Mouse (Mus musculus): ENCODE measurements around the gene Hspbap1.

Gene Hspbap1

DNA sequence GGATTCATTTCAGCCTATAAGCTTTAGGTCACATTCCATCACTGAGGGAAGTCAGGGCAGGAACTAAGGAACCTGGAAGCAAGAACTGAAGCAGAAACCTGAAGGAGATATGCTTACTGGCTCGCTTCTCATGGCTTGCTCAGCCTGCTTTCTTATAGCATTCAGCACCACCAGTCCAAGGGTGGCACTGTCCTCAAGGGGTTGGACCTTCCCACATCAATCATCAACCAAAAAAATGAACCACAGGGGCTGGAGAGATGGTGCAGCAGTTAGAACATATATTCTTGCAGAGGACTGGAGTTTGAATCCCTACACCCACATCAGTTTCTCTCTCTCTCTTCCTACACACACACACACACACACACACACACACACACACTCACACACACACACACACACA lies 5.2 kb upstream of the Hspbap1 start:
- DNase-seq: no peak

DNA sequence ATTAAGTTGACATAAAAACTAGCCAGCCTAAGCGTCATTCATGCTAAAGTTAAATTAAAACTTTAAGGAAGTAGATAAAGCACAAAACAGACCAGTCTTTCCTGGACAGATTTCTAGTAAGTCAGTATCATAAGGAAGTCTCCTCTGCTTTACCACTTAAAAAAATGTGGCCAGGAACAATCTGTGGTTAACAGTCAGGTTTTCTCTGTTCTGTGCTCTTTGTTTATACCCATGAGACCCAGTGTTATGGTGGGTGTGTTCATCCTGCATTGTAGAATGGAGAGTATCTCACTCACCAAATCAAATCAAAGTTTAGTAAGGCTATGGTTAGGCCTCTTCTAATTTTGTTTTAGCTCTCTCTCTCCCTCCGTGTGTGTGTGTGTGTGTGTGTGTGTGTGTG lies 4.7 kb upstream of the Hspbap1 start:
- no peak for DNase-seq

DNA sequence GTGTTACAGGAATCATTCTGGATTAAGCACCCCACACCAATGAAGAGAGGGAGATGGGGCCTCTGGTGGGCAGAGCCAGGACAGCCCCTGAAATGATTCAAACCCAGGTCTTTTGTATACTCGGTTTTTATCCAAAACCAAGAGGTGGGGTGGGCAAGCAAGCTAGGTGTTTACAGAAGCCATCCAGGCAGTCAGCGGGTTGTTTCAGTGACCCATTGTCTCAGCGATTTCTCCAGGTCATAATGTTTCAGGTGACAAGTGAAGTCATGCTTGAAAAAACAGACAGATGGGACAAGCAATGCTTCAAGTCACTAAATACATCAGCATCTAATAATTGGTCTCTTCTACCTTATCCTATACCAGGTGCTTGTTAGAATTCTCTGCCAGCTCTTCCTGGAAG lies 3.8 kb upstream of the Hspbap1 start:
- DNase-seq: no peak

DNA sequence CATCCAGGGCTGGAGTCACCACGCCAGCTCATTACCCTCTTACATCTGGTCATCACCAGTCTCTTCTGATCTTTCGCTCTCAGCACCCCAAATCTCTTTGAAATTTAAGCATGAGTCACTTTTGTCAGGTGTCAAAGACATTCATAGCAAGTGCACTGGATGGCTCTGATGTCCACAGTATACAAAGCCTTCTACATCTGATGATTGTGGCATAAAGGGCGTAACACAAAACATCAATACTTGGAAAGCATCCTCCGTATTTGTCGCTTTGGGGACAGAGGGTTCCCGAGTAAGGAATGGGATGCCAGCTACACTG lies 1.7 kb upstream of the Hspbap1 start:
- DNase-seq: peak in 1 of 2 experiments; percentile 32

DNA sequence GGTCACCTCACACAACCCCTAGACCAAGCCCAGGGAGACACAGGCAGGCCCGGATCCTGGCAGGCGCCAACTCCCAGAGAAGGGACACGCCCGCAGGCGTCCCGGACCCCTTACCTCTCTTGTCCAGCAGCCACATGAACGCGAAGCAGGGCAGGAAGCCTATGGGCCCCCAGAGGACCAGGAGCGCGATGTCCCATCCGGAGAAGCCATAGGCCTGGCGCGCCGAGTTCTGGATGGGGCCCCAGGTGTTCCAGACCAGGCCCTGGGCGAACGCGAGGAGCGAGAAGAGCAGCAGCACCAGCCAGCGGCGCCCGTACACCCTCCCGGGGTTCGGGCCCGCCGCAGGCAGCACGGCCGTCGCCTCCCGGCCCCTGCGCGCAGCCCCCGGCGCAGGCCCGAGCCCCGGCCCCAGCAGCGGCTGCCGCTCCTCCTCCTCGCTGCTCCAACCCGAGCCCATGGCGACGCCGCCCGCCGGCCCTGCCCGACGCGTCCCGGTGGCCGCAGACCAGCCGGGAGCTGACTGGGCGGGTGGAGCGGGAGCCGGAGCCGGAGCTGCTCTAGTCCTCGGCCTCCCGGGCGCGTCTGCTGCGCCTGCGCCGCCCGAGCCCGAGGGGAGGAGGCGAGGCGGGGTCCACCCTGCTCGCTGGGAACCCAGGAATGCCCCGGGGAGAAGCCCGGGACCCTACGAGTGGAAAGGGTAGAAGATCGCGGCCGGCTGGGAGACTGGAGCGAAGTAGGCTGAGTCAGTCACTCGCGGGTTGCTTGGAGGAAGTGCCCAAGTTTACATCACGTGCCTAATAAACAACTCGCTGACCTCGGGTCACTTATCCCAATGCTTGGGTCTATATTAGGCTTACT lies 1.2 kb upstream of the Hspbap1 start, which contains the start of gene Dirc2:
TSS of gene Dirc2 (minus strand) at position 572 of the 858 bp plus-strand sequence.
- DNase-seq: peak; percentile 84 to 86

DNA sequence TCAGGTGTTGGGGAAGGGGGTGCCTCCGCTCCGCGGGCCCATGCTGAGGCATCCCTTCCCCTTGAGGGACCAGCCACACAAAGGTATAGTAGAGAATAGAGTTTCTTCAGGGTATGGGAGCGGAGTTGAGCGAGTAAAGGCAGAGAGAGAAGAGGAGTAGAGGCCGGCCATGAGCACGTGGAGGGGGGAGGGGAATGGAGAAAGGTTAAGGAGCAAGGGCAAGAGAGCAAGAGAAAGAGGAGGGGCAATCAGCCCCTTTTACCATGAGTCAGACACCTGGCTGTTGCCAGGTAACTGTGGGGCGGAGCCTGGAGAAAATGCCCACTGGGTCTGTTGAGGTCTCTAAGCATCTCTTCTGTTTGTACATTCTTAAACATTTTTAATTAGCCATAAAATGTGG lies 966 bp downstream of the Hspbap1 start:
- peak in 1 of 2 experiments; percentile 10 for DNase-seq

DNA sequence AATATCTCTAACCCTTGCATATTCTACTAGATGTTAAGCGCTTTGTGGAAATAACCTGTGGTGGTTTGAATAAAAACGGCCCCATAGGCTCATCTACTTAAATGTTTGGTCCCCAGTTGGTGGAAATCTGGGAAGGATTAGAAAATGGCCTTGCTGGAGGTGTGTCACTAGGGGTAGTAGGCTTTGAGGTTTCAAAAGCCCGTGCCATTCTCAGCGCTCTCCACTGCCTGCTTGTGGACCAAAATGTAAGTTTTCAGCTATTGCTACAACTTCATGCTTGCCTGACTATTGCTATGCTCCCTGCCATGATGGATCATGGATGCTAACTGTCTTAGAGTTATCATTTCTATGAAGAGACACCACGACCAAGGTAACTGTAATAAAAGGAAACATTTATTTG lies 1.4 kb downstream of the Hspbap1 start:
- no peak for DNase-seq

DNA sequence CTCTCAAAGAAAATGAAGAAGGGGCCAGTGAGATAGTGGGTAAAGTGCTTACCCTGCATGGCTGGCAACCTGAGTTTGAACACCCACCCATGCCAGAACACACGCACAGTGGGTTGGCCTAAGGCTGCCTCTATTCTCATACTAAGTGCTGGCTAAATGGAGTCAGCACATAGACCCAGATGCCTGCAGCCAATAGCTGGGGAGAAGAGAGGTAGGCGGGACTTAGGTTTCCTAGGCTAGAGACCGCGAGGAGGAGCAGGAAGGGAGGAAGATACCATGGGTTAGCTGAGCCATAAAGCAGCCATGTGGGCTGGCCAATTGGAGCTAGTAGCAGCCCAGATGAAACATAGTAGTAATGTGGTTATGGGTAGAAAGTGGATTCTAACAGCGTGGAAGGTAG lies 2.4 kb downstream of the Hspbap1 start:
- DNase-seq: no peak

DNA sequence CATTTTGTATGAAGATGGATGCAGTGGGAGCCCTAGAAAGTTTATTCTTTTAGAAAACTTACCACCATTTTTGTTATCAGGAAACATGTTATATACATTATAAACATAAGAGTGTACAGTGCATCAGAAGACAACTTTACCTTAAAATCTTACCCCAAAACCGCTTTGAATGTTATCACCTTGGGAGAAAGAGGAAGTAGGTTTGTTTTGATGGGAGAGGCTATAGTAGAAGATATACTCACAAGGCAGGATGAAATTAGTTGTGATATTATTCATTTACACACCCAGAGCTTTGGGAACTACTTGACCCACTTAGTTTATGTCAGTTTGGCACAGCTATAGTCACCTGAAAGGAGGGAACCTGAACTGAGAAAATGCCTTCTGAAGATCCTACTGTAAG lies 5.7 kb downstream of the Hspbap1 start:
- DNase-seq: no peak

DNA sequence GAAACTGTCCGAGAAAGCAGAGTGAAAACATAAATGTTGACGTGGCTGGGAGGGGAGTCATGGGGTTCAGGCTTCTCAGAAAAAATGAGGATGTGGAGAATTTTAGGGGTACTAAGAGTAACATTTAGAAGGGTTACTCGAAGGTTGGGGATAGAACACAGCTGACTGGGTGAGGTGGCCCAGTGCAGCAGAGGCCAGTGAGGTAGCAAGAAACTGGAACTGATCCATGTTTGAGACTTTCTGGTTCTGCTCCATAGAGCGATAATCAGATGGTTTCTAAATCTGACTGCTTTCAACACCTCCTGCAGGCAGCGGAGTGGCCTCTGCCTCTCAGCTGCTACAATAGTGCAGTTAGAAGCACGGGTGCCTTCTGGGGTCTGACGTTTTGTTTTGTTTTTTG lies 6.6 kb downstream of the Hspbap1 start:
- no peak for DNase-seq

DNA sequence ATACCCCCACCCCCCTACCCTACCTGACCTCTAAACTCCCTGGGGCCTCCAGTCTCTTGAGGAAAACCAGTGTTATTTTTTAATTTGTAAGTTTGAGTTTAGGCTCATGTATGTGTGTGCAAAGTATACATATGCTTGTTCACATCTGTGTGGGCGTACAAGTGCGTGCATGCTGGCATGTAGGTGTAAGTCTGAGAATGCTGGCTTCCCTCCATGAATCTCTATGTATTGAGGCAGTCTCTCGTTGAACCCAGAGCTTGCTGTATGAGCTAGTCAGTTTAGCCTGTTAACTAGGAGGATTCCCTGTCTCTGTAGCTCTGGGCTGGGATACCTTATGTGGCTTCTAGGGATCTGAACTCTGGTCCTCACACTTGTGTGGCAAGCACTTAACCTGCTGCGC lies 7.6 kb downstream of the Hspbap1 start:
- no peak for DNase-seq

DNA sequence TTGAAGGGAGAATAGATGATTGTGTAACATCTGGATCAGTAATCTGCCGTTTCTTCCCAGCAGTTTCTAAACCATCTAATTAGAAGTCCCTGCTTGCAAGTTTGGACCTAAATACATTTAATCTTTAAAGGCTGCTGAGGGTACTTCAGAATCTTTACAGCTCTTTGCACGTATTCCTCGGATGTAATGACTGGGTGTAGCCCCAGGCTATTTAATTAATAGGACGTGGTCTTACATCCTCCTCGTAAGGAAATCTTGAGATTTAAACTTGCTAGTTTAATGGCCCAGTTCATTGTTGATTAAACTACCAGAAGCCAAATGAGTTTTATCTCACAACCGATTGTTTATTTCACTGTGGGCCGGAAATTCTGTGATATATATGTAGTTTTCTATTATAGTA lies 9.5 kb downstream of the Hspbap1 start:
- DNase-seq: no peak

DNA sequence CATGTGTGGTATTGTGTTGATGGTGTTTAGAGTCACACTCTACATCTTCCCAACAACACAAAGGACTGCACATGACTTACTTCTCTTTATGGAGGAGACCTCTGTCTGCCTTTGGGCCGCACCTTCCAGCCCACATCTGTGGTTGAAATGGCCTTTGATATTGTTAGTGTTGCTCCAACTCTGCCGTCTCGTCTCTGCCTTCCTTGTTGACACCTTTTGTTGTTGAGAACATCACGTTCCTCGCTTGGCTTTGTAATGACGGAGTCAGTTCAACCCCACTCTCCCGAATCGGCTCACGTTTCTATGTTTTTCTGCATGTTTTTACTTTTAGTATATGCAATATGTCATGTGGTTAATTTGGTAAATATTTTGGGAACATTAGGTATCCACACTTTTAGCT lies 10.9 kb downstream of the Hspbap1 start:
- no peak for DNase-seq

DNA sequence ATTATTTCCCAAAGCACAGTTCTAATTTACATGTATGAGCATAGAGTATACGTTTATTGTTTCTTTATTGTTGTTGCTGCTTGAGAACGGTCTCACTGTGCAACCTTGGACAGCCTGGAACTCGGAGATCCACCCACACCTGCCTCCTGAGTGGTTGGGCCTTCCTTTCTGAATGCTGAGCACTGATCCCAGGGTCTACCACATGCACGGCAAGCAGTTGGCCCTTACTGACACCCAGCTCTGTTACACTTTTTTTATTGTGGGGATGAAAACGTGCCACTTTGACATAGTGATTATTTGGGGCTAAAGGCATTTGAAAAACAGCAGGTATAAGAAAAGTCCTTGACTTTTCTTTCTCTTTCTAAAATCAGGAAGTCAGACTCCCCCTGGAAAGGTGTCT lies 11.5 kb downstream of the Hspbap1 start:
- DNase-seq: no peak

DNA sequence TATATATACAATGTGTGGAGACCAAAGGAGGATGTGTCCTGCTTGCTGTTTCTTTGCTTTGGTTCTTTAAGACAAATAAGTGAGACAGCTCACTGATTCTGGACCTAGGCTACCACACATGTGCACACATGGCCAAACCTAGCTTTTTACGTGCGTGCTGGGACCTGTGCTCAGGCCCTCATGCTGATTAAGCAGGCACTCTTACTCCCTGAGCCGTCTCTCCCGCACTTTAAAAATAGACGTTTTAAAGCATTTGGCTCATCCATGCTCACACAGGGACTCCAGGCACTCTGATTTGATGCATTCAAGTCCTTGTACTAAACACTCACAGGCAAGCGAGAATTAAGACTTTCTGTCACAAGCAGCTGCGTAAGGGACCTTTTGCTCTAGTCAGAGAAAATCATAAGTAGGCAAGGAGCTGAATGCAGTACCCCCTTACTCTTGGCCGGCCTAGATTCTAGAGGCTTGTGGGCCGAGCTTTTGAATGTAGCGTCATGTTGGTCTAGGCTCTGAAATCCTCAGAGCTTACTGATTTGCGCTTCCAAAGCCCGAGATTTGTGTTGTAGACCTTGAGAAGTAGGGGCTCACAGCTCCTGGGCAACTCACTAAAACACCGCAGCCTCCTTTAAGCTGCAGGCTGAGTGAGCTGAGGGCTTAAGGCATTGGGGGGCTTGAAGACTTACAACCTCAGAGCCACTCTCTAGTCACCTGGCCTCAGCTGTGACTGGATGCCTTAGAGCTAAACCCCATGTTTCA lies 12.5 kb downstream of the Hspbap1 start:
- no peak for DNase-seq

DNA sequence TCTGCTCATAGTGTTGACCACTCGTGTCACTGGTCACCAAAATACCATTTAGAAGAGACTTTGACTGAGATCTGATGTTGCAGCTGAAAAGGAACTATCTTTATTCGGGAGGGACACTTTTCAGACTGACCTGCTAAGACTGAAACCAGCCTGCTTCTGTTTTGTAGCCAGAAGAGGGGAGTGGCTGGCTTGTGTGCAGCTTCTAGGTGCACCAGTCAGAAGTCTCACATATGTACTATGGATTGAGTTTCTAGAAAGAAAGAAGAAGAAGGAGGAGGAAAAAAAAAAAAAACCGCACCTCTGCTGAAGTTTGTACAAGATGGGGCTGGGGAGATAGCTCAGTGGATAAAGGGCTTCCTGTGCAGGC lies 13.0 kb downstream of the Hspbap1 start:
- DNase-seq: no peak

DNA sequence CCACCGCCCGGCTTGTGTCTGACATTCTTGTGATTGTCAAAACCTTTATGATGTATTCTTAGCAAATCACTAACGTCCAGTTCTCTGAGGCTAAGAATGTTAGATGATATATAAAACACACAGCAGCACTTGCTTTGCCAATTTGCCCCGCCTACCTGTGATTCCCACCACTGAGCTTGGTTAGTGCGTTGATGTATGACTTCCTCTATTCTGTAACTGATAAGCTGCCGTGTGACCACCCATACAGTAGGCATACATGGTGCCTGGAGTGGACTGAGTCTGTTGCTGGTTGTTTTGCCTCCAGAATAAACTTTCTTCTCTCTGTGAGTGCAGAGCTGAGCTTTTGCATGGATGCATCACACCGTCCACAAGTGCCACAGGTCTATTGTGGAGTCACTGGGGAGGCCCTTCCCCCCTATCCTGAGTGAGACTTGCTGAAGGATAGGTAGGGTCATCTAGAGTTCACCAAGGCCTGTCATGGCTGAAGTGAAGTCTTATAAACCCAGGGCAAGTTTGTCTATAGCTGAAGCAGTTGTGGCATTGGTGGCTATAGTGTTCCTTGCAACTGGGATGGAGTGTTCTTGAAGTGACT lies 14.1 kb downstream of the Hspbap1 start:
- DNase-seq: no peak

DNA sequence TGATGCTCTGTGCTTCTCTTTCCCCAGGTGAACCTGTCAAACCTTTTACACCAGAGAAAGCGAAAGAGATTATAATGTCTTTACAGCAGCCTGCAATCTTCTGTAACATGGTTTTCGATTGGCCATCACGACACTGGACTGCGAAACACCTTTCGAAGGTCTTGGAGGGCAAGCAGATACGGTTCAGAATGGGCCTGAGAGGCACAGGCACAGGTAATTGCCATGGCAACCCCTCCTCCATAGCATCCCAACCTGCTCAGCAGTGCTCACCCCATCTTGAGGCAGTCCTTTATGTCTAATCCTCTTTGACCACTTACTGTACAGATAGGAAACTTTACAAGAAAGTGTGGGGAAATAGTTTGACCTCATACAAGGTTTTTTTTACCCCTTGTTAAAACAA lies 17.0 kb downstream of the Hspbap1 start:
- no peak for DNase-seq

DNA sequence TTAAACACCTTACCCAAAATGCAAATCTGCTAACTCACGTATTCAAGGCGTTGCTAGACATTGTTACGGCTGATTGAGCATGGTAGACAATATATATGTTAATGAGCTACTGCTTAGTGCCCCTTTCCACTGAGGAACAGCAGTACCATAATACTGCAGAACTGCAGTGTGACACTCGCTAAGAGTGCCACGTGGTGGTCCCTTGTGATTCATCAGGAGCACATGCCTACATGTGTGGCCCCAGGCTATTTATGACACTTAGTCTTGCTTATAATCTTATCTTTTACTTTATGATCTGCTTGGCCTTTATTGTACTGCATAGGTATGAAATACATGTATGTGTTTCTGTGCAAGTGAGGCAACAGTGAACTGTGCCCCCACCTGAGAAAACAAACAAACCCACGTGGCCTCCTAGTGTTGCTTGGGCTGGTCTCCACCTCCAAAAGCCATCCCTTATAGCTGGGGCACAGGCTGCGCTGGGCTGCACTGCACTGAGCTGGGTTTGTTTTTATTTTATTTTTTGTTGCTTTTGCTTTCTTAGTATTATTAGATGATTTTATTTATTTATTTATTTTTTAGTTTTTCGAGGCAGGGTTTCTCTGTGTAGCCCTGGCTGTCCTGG lies 17.5 kb downstream of the Hspbap1 start:
- no peak for DNase-seq

DNA sequence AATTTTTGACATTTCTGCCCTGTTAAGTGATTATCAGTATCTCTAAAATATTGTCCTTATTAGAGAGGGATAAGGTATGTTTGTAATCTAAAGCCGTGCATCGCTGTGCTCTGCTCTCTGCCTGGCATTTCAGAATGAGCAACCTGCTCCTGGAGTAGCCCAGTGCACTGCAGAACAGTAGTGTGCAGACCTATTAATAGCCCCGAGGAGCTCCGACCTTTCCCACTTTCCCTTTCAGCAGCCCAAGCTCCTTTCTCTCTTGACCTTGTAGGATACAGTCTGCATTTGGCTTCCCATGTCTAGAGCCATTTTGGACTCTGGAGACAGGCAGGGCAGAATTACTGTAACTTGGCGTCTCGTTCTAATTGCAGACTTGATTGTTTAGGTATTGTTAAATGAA lies 18.2 kb downstream of the Hspbap1 start:
- no peak for DNase-seq

DNA sequence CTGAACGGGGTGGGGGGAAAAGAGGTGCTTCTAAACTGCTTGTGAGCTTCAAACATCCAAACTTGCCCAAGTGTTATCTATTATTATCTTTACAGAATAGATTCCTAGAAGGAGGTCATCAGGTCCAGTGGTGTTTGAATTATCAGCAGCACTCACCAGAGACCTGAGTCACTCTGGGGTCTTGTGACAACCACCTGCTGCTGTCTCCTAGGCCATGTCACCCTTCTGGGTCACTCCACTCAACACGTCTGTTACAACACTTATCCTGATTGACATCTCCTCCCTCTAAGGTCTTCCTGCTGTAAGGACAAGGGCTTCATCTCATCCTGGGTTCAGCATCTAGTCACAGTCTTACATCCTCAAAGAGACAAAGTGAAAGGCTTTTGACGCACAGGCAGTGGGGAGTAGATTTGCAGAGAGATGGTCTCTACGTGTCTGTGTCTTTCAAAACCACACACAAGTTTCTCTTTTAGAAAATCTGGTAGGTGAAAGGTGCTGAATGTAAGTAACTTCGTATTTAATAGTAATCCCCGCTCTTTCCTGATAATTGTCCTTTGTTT lies 21.9 kb downstream of the Hspbap1 start:
- no peak for DNase-seq

DNA sequence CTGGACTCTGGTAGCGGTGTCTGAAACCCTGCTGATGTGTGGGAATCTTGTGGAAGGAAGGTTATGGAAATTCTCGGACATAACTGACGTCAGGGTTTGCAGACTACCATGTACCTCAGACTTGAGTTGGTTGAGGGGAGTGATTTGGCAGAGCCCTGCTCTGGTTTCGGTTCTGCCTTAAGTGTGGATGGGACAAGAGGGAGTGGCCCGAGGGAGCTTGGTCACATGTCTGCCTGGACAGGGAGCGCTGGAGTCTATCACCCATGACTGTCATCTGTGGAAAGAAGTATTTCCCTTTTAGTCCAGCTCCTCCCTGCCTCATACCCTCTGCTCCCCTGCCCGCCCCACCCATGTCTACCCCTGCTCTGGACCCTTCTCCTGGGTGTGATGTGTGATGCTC lies 32.0 kb downstream of the Hspbap1 start:
- DNase-seq: no peak

DNA sequence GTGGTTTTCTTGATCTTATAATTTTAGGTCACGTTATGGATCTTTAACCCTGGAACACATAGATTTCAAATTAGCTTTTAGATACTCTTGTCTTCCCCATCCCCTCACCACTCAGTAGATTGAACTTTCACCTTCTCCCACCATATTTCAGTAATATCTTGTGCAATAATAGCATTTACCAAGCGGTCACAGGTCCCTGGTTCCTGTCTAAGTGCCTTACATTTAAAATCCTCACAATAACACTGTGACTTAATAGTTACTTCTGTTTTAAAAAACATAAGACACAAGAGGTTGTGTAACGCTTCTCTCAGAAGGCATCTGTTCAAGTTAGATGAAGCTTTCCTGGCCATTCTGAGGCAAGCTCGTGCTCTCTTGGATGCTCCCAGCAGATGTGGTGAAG lies 33.5 kb downstream of the Hspbap1 start:
- DNase-seq: no peak

All from cerebellum, postnatal 10 days (tissue).